Mouse (Mus musculus): ENCODE measurements around the gene Gm19426.

GRCm38 (mm10) chr2:84736312-84737161 lies 6.9 kb downstream of the Gm19426 start:
- TF ChIP-seq CTCF (IDR thresholded peaks at IDR 0.05; ENCODE audit: low read depth) (no peak), EP300 (IDR thresholded peaks at IDR 0.05; ENCODE audit: low read depth) (no peak)
